Mouse (Mus musculus) limb, embryonic 11.5 days (tissue): ENCODE data around the gene Gck. TPM values are rescaled to one million over a fixed set of nuclear protein-coding genes. Genes with fewer than 3 reads are reported as not detected.

Source experiments
- ATAC-seq: fragments of 200-750 bp; cut with Nextera tagmentation; 2 replicates; pipeline ENCODE4 v1.8.0; 2017; ENCODE audit warnings: low read depth; ENCODE audit not compliant: insufficient number of reproducible peaks, low FRiP score, low TSS enrichment
- DNase-seq: peaks from one replicate; pipeline ENCODE4 v3.0.0-alpha.2; 2015; ENCODE audit warnings: low spot score
- H3K27ac ChIP-seq: fragments of 300-500 bp; sonication (generic); replicated peaks from 2 replicates; pipeline ENCODE4 v1.5.1; 2014; ENCODE audit warnings: low read depth, mild to moderate bottlenecking, low read length
- H3K27me3 ChIP-seq: fragments of 300-500 bp; sonication (generic); 2 replicates; pipeline ENCODE4 v1.6.1; 2014; ENCODE audit warnings: mild to moderate bottlenecking, low read length, mixed read lengths; ENCODE audit not compliant: control insufficient read depth, insufficient read depth
- H3K36me3 ChIP-seq: fragments of 300-500 bp; sonication (generic); 2 replicates; pipeline ENCODE4 v1.6.1; 2014; ENCODE audit warnings: mild to moderate bottlenecking, low read length, moderate library complexity, mixed read lengths; ENCODE audit not compliant: control insufficient read depth, insufficient read depth
- H3K4me1 ChIP-seq: fragments of 300-500 bp; sonication (generic); 2 replicates; pipeline ENCODE4 v1.6.1; 2014; ENCODE audit warnings: low read length, mixed read lengths; ENCODE audit not compliant: control insufficient read depth, insufficient read depth
- H3K4me2 ChIP-seq: fragments of 300-500 bp; sonication (generic); 2 replicates; pipeline ENCODE4 v1.6.1; 2014; ENCODE audit warnings: low read depth, mild to moderate bottlenecking, moderate library complexity; ENCODE audit not compliant: severe bottlenecking
- H3K4me3 ChIP-seq: fragments of 300-500 bp; sonication (generic); 2 replicates; pipeline ENCODE4 v1.5.1; 2014; ENCODE audit warnings: low read depth, low read length
- H3K9ac ChIP-seq: fragments of 300-500 bp; sonication (generic); 2 replicates; pipeline ENCODE4 v1.6.1; 2014; ENCODE audit warnings: mild to moderate bottlenecking, low read length
- H3K9me3 ChIP-seq: fragments of 300-500 bp; sonication (generic); 2 replicates; pipeline ENCODE4 v1.6.1; 2016; ENCODE audit warnings: low read length; ENCODE audit not compliant: control insufficient read depth
- WGBS: fragments of 180-500 bp; shearing (Covaris S2); extraction: QIAGEN DNeasy Blood & Tissue Kit; methylation state at CpG from one replicate; pipeline ENCODE4 v1.1.7; 2014; 5-methylcytosine and 5-hydroxymethylcytosine counted together
- polyA plus RNA-seq: library from polyadenylated mRNA; unstranded; fragments of >200 nt; fragmentation: Nextera tagmentation; extraction: Ambion mirVana; gene quantifications from 2 replicates; pipeline ENCODE4 v1.2.1, GENCODE M21; 2014

The Gck gene
- polyA plus RNA-seq, 1 experiment from 2014 or later = 0.41 TPM

- 85% methylated on average over 2 of the region's 2 CpGs for WGBS
- peaks cover 9% of the 10 kb centered on the region for H3K27me3 ChIP-seq
These were observed 46.0 kb downstream of the Gck start for GRCm38 (mm10) chr11:5903844-5904243.

GRCm38 (mm10) chr11:5902390-5902789 lies 47.5 kb downstream of the Gck start:
- Histone ChIP-seq H3K9me3 (no peaks in the 10 kb centered on the region), H3K4me1 (peaks cover 12% of the 10 kb centered on the region), H3K4me2 (peak overlapping the region; percentile 77; the same call in 1 of the 2 replicates), H3K27ac (no peak overlapping the region), H3K27me3 (peaks cover 10% of the 10 kb centered on the region), H3K9ac (peak overlapping the region; percentile 54), H3K4me3 (peak overlapping the region; percentile 24; the same call in 1 of the 2 replicates), H3K36me3 (no peaks in the 10 kb centered on the region)
- WGBS = 10% methylated on average over 6 of the region's 6 CpGs
- ATAC-seq (no peak), DNase-seq (no peak)

More at GRCm38 (mm10) chr11:5903844-5904243, 46.0 kb downstream of the Gck start:
- Histone ChIP-seq H3K27ac (no peak overlapping the region), H3K9ac (no peak overlapping the region), H3K4me2 (no peak overlapping the region), H3K9me3 (no peaks in the 10 kb centered on the region), H3K36me3 (no peaks in the 10 kb centered on the region), H3K4me1 (peaks cover 6% of the 10 kb centered on the region), H3K4me3 (no peak overlapping the region)
- ATAC-seq (no peak), DNase-seq (no peak)

DNA sequence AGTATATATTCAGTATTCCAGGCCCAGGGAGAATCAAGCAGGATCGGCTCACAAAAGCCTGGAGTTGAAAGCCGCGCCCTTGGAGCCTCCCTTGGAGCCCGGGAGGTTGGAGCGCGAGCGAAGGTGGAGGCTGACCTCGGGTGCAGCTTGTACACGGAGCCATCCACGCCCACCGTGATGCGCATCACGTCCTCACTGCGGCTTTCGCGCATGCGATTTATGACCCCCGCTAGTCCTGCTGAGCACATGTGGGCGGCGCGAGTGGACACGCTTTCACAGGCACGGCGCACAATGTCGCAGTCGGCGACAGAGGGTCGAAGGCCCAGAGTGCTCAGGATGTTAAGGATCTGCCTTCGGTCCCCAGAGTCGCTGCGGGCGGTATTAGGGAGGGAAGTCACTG lies 47.9 kb downstream of the Gck start:
- under 1% methylated on average over 32 of the region's 32 CpGs for WGBS
- Histone ChIP-seq H3K27ac (no peak overlapping the region), H3K4me1 (peaks cover 14% of the 10 kb centered on the region), H3K27me3 (peaks cover 10% of the 10 kb centered on the region), H3K36me3 (no peaks in the 10 kb centered on the region), H3K4me2 (peak overlapping the region; percentile 77), H3K9ac (peak overlapping the region; percentile 54), H3K9me3 (no peaks in the 10 kb centered on the region), H3K4me3 (peak overlapping the region; percentile 24)
- peak; percentile 49; the same call in 1 of the 2 replicates for ATAC-seq
- peak; percentile 83 for DNase-seq

GRCm38 (mm10) chr11:5901320-5901719 lies 48.6 kb downstream of the Gck start:
- ATAC-seq (no peak), DNase-seq (no peak)
- H3K4me3 ChIP-seq = peak overlapping the region; percentile 24
- WGBS = 18% methylated on average over 3 of the region's 3 CpGs
- peaks cover 10% of the 10 kb centered on the region for H3K27me3 ChIP-seq
- H3K36me3 ChIP-seq = no peaks in the 10 kb centered on the region
- H3K4me2 ChIP-seq = peak overlapping the region; percentile 77
- H3K27ac ChIP-seq = no peak overlapping the region
- H3K9ac ChIP-seq = peak overlapping the region; percentile 54
- H3K4me1 ChIP-seq = peaks cover 14% of the 10 kb centered on the region
- H3K9me3 ChIP-seq = no peaks in the 10 kb centered on the region

DNA sequence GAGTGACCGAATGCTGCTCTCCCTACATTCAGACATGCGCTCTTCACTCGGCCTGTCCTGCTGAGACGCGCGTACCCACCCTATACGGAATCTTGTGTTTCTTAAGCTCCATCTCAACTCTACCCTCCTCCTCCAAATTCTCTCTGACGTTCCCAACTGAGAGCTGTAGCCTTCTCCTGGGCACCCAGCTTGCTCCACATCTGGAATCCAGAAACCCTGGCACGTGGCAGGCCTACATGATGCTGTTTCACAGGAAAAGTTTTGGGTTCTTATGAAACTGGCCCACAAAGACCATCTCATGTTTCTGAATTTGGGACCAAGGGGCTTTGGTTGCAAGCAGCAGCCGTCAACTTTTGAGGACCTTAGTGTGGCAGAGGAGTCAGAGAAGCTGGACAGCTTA lies 50.6 kb downstream of the Gck start:
- H3K27ac ChIP-seq = no peak overlapping the region
- WGBS = 91% methylated on average over 10 of the region's 10 CpGs

DNA sequence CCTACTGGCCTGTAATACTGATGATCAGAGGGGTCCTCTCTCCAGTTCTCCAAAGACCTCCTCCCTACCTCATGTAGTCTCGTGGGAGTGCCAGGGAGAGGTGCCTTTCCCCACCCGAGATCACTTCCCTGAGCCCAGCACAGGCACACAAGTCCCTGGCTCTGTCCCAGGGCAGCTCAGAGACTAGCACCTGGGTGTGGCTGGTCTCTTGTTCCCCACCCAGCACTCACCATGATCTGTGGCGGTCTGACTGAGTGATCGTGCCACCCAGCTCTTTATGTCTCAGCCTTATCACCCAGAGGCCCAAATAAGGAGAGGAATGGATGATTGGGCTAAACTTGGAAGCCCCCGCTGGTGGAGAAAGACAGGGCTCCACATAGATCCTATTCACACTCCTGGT lies 51.4 kb downstream of the Gck start, which contains the start of gene Myl7:
Myl7 (minus strand) TSS at position 252 of the 400 bp plus-strand sequence.
- no peak within 1 kb of the TSS; the same call in 1 of the 2 replicates for H3K4me2 ChIP-seq
- H3K4me1 ChIP-seq = peaks cover 16% of the 10 kb centered on the region
- ATAC-seq (no peak), DNase-seq (no peak)
- H3K27me3 ChIP-seq = peaks cover 10% of the 10 kb centered on the region
- no peaks in the 10 kb centered on the region for H3K36me3 ChIP-seq
- no peak within 1 kb of the TSS for H3K4me3 ChIP-seq
- no peaks in the 10 kb centered on the region for H3K9me3 ChIP-seq
- 68% methylated on average over 5 of the region's 5 CpGs for WGBS
- peak within 1 kb of the TSS; percentile 27; the same call in 1 of the 2 replicates for H3K9ac ChIP-seq
- H3K27ac ChIP-seq = no peak within 1 kb of the TSS

More for the DNA sequence above, 50.6 kb downstream of the Gck start:
- H3K36me3 ChIP-seq = no peaks in the 10 kb centered on the region
- peaks cover 10% of the 10 kb centered on the region for H3K27me3 ChIP-seq
- no peak overlapping the region for H3K9ac ChIP-seq
- H3K4me3 ChIP-seq = no peak overlapping the region
- ATAC-seq = no peak
- no peak for DNase-seq
- H3K9me3 ChIP-seq = no peaks in the 10 kb centered on the region
- no peak overlapping the region for H3K4me2 ChIP-seq
- H3K4me1 ChIP-seq = peaks cover 14% of the 10 kb centered on the region

DNA sequence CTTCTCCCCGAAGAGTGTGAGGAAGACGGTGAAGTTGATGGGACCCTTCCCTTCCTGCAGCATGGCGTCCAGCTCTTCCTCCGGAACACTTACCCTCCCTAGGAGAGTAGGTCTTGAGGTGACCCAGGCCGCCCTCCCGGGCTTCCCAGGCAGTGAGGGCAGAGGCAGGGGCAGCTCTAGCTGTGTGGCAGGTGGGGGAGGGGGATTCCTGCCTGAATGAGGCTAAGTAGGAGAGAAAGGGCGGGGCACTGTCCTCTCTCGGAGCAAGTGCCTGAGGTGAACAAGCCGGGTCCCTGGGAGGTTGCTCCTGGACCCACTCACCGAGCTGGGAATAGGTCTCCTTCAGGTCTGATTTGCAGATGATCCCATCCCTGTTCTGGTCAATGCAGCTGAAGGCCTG lies 52.0 kb downstream of the Gck start:
- H3K4me3 ChIP-seq = no peak overlapping the region
- peaks cover 15% of the 10 kb centered on the region for H3K4me1 ChIP-seq
- no peak for ATAC-seq
- no peaks in the 10 kb centered on the region for H3K9me3 ChIP-seq
- no peak overlapping the region for H3K27ac ChIP-seq
- H3K36me3 ChIP-seq = no peaks in the 10 kb centered on the region
- H3K9ac ChIP-seq = peak overlapping the region; percentile 27; the same call in 1 of the 2 replicates
- peaks cover 10% of the 10 kb centered on the region for H3K27me3 ChIP-seq
- DNase-seq = no peak
- WGBS = 8% methylated on average over 10 of the region's 10 CpGs
- H3K4me2 ChIP-seq = no peak overlapping the region; the same call in 1 of the 2 replicates

GRCm38 (mm10) chr11:5897230-5897629 lies 52.7 kb downstream of the Gck start:
- no peak overlapping the region for H3K9ac ChIP-seq
- no peaks in the 10 kb centered on the region for H3K36me3 ChIP-seq
- no peak for ATAC-seq
- no peak overlapping the region for H3K4me2 ChIP-seq
- peaks cover 10% of the 10 kb centered on the region for H3K27me3 ChIP-seq
- H3K9me3 ChIP-seq = no peaks in the 10 kb centered on the region
- no peak overlapping the region for H3K27ac ChIP-seq
- DNase-seq = no peak
- no peak overlapping the region for H3K4me3 ChIP-seq
- H3K4me1 ChIP-seq = peaks cover 14% of the 10 kb centered on the region
- 13% methylated on average over 16 of the region's 16 CpGs for WGBS

DNA sequence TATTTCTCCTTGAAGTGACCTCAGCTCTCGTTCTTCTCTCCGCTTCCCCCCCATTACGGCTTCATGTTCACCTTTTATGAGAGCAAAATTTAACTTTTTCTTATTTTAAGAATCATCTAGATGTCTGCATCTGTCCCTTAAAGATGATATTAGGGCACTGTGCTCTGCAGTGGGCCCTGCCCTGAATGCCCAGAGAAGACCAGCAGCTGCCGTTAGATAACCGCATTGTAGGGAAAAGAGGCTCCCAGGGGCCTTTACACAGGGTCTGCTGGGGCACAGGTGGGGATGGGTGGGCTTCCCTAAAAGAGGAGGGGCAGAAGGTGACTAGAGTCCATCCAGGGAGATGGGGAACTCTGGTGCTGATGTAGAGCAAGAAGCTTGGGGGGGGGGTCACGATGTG lies 56.1 kb downstream of the Gck start:
- no peak for ATAC-seq
- H3K9ac ChIP-seq = no peak overlapping the region
- H3K4me2 ChIP-seq = no peak overlapping the region
- H3K27ac ChIP-seq = no peak overlapping the region
- H3K36me3 ChIP-seq = no peaks in the 10 kb centered on the region
- 0 out of 2 replicates have a peak, but pooled peaks cover under 1% of the 10 kb centered on the region for H3K27me3 ChIP-seq
- DNase-seq = no peak
- H3K9me3 ChIP-seq = no peaks in the 10 kb centered on the region
- H3K4me1 ChIP-seq = peaks cover 18% of the 10 kb centered on the region
- H3K4me3 ChIP-seq = no peak overlapping the region
- 69% methylated on average over 6 of the region's 6 CpGs for WGBS
